Mouse (Mus musculus): ENCODE measurements around the gene Apod. TPM values are rescaled to one million over a fixed set of nuclear protein-coding genes. Genes with fewer than 3 reads are reported as not detected.

Gene Apod
- polyA plus RNA-seq, 1 experiment from 2014 or later: 0.35 TPM

DNA sequence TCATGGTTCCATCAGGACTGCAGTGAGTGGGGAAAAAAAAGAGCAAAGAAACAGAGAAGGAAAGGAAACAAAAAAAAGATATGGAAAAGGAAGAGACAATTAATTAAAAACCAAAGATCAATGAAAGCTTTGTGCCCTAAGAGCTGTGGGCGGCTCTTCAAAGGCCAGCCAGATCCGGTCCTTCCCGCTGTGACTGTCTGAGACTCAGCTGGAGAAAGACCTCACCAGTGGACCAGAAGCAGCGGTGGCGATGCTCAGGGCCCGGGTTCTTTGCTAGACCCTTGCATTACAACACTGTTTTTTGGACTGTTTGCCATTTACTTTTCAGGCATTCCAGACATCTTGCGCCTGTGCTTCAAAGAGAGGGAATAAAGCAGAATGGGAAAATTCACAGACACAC, 14.1 kb downstream of the Apod start:
- H3K4me3 ChIP-seq: no peak overlapping the region
- no peak overlapping the region for H3K4me2 ChIP-seq
- H3K36me3 ChIP-seq: no peaks in the 10 kb centered on the region
- no peak for ATAC-seq (replicated peaks; ENCODE audit: insufficient number of reproducible peaks, insufficient read depth, low FRiP score, low read depth)
- H3K9me3 ChIP-seq (replicated peaks): no peaks in the 10 kb centered on the region
- peaks cover 7% of the 10 kb centered on the region; the same call in 1 of the 2 replicates for H3K4me1 ChIP-seq (replicated peaks)
- no peak overlapping the region for H3K27ac ChIP-seq
- H3K9ac ChIP-seq: no peak overlapping the region
- no peaks in the 10 kb centered on the region for H3K27me3 ChIP-seq
- WGBS: 63% methylated on average over 7 of the region's 7 CpGs

DNA sequence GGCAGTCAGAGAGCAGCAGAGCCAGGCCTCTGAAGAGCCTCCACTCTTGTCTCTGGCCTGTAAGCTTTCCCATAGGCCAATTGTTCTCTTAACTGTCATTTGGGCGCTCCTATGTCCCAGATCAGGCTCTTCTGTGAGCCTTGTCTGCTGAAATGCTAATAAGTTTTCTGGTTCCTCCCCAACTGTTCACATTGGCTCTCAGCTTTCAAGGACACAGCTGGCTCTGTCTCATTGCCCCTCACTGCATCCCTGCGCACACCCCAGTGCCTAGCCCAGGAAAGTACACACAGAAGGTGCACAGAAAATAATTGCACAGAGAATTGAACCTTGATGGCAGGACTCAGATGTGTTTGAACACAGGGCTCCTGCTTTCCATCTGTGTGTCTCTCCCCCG, 14.7 kb downstream of the Apod start:
- no peak overlapping the region for H3K4me2 ChIP-seq
- no peak for ATAC-seq (replicated peaks; ENCODE audit: insufficient number of reproducible peaks, insufficient read depth, low FRiP score, low read depth)
- H3K9ac ChIP-seq: no peak overlapping the region
- no peaks in the 10 kb centered on the region for H3K27me3 ChIP-seq
- no peak overlapping the region for H3K4me3 ChIP-seq
- no peaks in the 10 kb centered on the region for H3K9me3 ChIP-seq (replicated peaks)
- WGBS: 62% methylated on average over 3 of the region's 3 CpGs
- H3K36me3 ChIP-seq: no peaks in the 10 kb centered on the region
- peaks cover 7% of the 10 kb centered on the region; the same call in 1 of the 2 replicates for H3K4me1 ChIP-seq (replicated peaks)
- no peak overlapping the region for H3K27ac ChIP-seq

DNA sequence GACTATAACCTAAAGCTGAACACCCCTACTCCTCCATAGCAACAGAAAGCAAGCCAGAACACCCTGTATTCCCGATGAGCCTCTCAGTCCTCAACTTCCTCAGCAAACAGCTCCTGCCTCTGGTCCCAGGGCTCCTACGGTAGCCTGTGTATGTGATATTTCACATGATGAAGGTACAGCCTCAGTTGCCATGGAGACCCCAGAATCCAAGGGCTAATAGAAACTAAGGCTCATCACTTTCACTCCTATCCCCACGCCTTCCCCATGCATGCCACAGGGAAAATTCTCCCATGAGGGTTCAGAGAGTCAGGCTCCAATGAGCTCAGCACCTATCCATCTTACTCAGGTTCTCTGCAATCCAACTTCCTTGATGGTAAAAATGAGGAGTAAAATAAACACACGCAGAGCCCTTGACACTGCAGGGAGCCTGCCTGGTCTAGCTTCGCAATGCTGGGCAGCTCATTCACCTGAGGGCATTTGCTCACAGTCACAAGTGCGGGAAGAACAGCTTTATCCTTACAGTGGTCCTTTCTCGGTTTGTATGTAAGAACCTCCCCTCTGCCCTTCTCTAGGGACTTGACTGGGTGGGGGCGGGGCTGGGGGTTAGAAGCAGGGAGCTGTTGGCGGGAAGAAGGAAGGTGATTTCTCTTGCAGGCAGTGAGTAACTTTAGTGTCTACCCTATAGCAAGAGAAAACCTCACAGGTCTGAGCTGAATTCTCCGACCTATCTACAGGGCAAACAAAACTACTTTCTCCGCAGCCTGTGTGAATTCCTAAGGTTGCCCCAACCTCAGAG, 15.2 kb downstream of the Apod start:
- ATAC-seq (replicated peaks; ENCODE audit: insufficient number of reproducible peaks, insufficient read depth, low FRiP score, low read depth): no peak
- Histone ChIP-seq H3K27me3 (no peaks in the 10 kb centered on the region), H3K4me2 (no peak overlapping the region), H3K9ac (no peak overlapping the region), H3K4me1 (replicated peaks) (peaks cover 7% of the 10 kb centered on the region; the same call in 1 of the 2 replicates), H3K27ac (no peak overlapping the region), H3K36me3 (no peaks in the 10 kb centered on the region), H3K9me3 (replicated peaks) (no peaks in the 10 kb centered on the region), H3K4me3 (no peak overlapping the region)
- 58% methylated on average over 11 of the region's 11 CpGs for WGBS

DNA sequence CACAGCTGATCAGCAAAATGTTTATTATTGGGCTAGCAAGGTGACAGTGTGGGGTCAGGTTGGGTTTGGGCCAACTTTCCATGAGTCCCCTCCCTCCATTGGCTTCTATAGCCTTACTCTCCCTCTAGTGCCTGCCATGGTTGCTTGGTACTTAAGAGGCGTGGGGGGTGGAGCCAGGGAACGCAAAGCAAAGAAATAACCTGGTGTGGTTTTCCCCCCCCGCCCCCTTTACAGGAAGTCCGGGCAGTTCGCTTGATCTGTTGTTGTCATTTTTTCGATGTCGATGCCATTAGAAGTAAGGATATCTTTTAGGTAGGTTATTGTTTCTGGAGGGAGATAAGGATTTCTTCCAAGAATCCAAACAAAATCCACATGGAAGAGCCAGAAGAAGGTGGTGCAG, 17.5 kb downstream of the Apod start:
- ATAC-seq (replicated peaks; ENCODE audit: insufficient number of reproducible peaks, insufficient read depth, low FRiP score, low read depth): no peak
- WGBS: 80% methylated on average over 7 of the region's 7 CpGs

DNA sequence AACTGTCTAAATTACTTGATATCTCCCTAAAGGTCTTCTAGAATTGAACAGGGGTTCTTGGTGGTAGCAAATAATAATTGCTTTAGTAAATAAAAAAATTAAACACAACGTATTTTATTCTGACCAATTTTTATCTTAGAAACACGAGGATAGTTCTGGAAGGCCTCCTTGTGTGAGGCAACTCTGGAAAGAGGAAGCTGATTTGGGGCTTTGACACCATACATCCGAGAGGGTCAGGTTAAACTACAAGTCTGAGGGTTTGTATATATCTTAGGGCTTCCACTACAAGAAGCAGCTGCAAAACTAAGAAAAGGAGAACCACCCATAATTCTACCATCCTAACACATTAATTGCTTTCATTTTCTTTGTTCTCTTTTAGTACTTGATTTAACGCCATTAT, 20.8 kb downstream of the Apod start:
- no peak for ATAC-seq (replicated peaks; ENCODE audit: insufficient number of reproducible peaks, insufficient read depth, low FRiP score, low read depth)
- no peak overlapping the region for H3K9ac ChIP-seq
- no peaks in the 10 kb centered on the region for H3K27me3 ChIP-seq
- no peak overlapping the region for H3K27ac ChIP-seq
- no peak overlapping the region for H3K4me3 ChIP-seq
- H3K4me1 ChIP-seq (replicated peaks): peaks cover 22% of the 10 kb centered on the region
- 64% methylated on average over 4 of the region's 4 CpGs for WGBS
- H3K4me2 ChIP-seq: no peak overlapping the region
- no peaks in the 10 kb centered on the region for H3K36me3 ChIP-seq
- no peaks in the 10 kb centered on the region for H3K9me3 ChIP-seq (replicated peaks)

More for the DNA sequence above, 17.5 kb downstream of the Apod start:
- Histone ChIP-seq H3K9ac (no peak overlapping the region), H3K4me3 (no peak overlapping the region), H3K4me2 (no peak overlapping the region), H3K27ac (no peak overlapping the region), H3K9me3 (replicated peaks) (no peaks in the 10 kb centered on the region), H3K27me3 (no peaks in the 10 kb centered on the region), H3K36me3 (no peaks in the 10 kb centered on the region), H3K4me1 (replicated peaks) (peaks cover 10% of the 10 kb centered on the region)

DNA sequence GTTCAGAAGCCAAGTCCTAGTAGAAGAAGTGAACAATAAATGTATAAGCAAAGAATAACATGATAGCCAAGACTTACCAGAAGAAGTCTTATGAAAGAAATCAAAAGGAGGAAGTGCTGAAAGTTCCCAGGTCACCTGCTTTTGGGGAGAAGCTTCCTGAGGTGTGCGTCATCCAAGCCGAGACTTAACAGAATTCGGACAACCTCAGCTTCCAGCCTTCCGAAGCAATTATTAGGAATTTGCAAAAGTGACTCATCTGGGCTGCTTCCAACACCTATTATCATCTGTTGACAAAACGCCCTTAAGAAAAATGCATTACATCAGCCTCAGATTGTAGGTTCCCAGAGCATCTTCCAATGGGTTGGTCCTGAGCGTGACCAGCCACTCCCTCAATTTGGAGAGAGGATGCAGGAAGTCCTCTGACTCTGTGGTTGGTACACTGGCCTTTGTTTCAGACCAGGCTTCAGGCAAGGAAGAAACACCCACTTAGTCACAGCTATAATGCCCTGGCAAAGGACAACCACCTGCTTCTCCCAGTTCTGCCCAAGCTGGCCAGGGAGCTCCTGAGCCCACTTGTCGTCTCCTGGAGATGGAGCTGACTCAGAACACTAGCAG, 23.8 kb downstream of the Apod start:
- Histone ChIP-seq H3K36me3 (no peaks in the 10 kb centered on the region), H3K9ac (no peak overlapping the region), H3K27me3 (no peaks in the 10 kb centered on the region), H3K4me3 (no peak overlapping the region), H3K9me3 (replicated peaks) (no peaks in the 10 kb centered on the region), H3K27ac (peak overlapping the region; percentile 96), H3K4me2 (peak overlapping the region; percentile 49), H3K4me1 (replicated peaks) (peaks cover 26% of the 10 kb centered on the region)
- WGBS: 31% methylated on average over 7 of the region's 7 CpGs
- peak; percentile 20; the same call in 1 of the 2 replicates for ATAC-seq (replicated peaks; ENCODE audit: insufficient number of reproducible peaks, insufficient read depth, low FRiP score, low read depth)

DNA sequence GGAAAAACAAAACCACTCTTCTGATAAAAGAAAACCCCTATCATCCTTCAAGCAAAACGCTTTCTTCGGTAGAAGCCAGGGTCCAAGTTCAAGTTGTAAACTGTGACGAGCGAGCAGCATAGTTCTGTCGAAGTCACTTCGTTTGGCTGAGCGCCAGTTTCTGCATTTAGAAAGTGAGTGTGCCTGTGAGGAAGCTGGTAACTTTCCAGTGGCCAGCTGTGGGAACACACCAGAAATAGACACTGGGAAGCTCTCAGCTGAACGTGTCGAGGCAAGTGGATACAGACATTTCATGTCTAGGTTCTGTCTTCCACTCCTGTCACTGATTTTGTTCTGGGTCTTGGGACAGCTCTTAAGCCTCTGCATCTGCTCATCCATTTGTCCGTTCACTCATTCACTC, 24.3 kb downstream of the Apod start:
- Histone ChIP-seq H3K9ac (no peak overlapping the region), H3K4me3 (no peak overlapping the region), H3K9me3 (replicated peaks) (no peaks in the 10 kb centered on the region), H3K27me3 (no peaks in the 10 kb centered on the region), H3K4me2 (peak overlapping the region; percentile 49), H3K36me3 (no peaks in the 10 kb centered on the region), H3K27ac (peak overlapping the region; percentile 96), H3K4me1 (replicated peaks) (peaks cover 26% of the 10 kb centered on the region)
- WGBS: 9% methylated on average over 10 of the region's 10 CpGs
- peak; percentile 90 for ATAC-seq (replicated peaks; ENCODE audit: insufficient number of reproducible peaks, insufficient read depth, low FRiP score, low read depth)

DNA sequence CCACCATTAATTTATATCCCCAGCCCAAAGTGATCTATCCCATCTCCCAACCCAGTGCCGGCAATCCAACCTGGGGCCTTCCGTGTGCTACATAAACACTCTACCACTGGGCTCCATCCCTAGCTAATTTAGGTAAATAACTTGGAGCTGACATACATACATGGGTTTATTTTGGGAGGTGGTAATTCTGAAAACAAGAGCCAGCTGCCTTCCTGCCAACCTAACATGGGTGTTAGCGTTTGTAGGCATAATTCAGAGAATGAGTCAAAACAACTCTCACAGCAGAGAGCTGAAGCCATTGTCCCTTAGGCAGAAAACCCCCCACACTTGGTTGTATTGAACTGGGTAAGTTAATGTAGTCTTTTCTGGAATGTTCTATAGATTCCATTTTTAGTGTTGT, 26.9 kb downstream of the Apod start:
- Histone ChIP-seq H3K9ac (no peak overlapping the region), H3K9me3 (replicated peaks) (no peaks in the 10 kb centered on the region), H3K36me3 (no peaks in the 10 kb centered on the region), H3K4me2 (no peak overlapping the region), H3K4me3 (no peak overlapping the region), H3K27ac (no peak overlapping the region), H3K4me1 (replicated peaks) (peaks cover 26% of the 10 kb centered on the region), H3K27me3 (no peaks in the 10 kb centered on the region)
- WGBS: 62% methylated on average over 3 of the region's 3 CpGs
- no peak for ATAC-seq (replicated peaks; ENCODE audit: insufficient number of reproducible peaks, insufficient read depth, low FRiP score, low read depth)

DNA sequence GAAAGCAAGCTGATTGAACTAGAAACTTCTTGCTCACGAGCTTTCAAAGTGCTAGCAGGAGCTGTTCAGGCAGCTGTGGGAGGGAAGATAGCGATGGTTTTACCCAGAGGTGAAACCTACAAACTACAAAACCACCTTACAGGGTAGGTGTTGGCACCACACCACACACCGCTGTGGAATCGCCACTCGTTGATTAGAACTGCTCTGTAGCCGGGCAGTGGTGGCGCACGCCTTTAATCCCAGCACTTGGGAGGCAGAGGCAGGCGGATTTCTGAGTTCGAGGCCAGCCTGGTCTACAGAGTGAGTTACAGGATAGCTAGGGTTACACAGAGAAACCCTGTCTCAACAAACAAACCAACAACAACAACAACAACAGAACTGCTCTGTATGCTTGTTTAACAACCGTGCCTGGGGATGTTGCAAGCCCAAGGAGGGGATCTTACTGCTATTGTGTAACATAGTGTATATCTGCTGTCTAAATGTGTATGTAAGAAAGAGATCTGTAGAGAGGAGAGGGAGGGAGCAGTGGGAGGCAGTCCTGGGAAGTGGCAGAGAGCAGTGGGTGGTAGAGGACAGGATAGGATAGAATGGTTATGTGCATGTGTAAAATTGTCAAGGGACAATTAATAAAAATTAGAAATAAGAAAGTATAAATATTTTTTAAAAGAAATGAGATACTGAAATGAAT, 27.7 kb downstream of the Apod start:
- H3K4me1 ChIP-seq (replicated peaks): peaks cover 21% of the 10 kb centered on the region
- H3K9me3 ChIP-seq (replicated peaks): no peaks in the 10 kb centered on the region
- H3K4me3 ChIP-seq: no peak overlapping the region
- 88% methylated on average over 11 of the region's 11 CpGs for WGBS
- H3K36me3 ChIP-seq: no peaks in the 10 kb centered on the region
- H3K27ac ChIP-seq: no peak overlapping the region
- no peak overlapping the region for H3K4me2 ChIP-seq
- H3K27me3 ChIP-seq: no peaks in the 10 kb centered on the region
- H3K9ac ChIP-seq: no peak overlapping the region
- ATAC-seq (replicated peaks; ENCODE audit: insufficient number of reproducible peaks, insufficient read depth, low FRiP score, low read depth): no peak

DNA sequence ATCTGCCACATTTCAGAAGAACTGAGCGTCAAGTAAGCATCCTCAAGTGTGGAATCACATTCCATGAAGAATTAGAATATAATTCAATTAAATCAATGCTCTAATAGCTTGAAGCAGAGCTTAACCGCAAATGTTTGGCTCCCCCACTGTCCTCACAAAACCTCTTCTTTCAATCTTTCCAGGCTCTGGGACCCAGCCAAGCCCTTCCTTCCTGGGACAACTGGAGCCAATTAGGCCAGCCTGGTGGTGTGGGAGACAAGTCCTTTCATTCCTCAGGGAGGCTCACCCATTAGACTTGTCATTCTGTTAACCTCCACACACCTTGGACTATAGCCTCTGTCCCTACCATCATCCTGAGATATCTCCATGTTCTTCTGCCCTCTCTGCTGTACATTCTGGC, 32.6 kb downstream of the Apod start:
- no peaks in the 10 kb centered on the region for H3K9me3 ChIP-seq (replicated peaks)
- no peak overlapping the region for H3K27ac ChIP-seq
- no peaks in the 10 kb centered on the region for H3K27me3 ChIP-seq
- no peaks in the 10 kb centered on the region for H3K36me3 ChIP-seq
- H3K9ac ChIP-seq: no peak overlapping the region
- no peak overlapping the region for H3K4me2 ChIP-seq
- peaks cover 4% of the 10 kb centered on the region; the same call in 1 of the 2 replicates for H3K4me1 ChIP-seq (replicated peaks)
- WGBS: 78% methylated on average over 2 of the region's 2 CpGs
- ATAC-seq (replicated peaks; ENCODE audit: insufficient number of reproducible peaks, insufficient read depth, low FRiP score, low read depth): no peak
- no peak overlapping the region for H3K4me3 ChIP-seq

DNA sequence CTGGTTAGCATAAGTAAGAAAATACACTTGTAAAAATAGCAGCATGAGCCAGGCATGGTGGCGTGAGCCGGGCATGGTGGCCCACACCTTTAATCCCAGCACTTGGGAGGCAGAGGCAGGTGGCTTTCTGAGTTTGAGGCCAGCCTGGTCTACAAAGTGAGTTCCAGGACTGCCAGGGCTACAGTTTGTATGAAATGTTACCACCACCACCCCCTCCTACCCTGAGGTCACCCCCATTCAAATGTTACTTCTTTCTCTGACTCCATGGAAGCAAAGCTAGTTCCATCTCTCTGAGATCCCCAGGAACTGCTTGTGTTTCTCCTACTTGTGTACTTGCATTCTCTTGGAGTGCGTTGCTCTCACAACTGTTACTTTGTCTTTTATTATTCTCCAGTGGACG, 34.4 kb downstream of the Apod start:
- H3K9me3 ChIP-seq (replicated peaks): no peaks in the 10 kb centered on the region
- peaks cover 21% of the 10 kb centered on the region for H3K4me1 ChIP-seq (replicated peaks)
- no peak overlapping the region for H3K27ac ChIP-seq
- H3K9ac ChIP-seq: no peak overlapping the region
- no peak overlapping the region for H3K4me3 ChIP-seq
- H3K4me2 ChIP-seq: no peak overlapping the region
- 87% methylated on average over 4 of the region's 4 CpGs for WGBS
- H3K27me3 ChIP-seq: no peaks in the 10 kb centered on the region
- no peak for ATAC-seq (replicated peaks; ENCODE audit: insufficient number of reproducible peaks, insufficient read depth, low FRiP score, low read depth)
- H3K36me3 ChIP-seq: no peaks in the 10 kb centered on the region

Data from heart, embryonic 15.5 days (tissue).